Mouse (Mus musculus): ENCODE measurements around the gene Hsd17b1.
"Not testable (repeated sequence)": the region's sequence is repeated elsewhere in the genome, so short reads cannot be mapped to it uniquely, and the experiment has no call there.

Gene Hsd17b1

DNA sequence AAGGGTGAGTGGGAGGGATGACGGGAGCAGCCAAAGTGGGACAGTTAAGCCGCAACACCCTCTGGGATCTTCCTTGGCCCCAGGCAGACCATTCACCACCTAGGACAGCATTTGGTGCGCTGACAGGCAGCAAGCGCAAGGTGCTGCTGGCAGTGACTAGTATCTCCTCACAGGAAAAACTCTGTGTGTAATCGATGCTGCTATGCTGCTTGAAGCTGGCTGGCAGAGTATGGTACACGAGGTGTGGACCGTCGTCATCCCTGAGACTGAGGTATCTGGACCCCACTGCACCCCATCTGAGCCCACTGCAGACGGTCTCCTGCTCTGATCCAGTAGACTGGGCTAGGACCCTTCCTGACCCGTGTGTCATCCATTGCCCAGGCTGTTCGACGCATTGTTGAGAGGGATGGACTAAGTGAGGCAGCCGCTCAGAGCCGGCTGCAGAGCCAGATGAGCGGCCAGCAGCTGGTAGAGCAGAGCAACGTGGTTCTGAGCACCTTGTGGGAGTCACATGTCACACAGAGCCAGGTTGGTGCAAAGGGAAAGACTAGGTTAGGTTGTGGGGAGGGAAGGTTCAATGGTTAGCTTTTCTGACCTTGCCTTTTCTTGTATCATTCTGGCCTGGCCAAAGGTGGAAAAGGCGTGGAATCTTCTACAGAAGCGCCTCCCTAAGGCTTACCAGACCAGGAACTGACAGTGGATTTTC is 7.6 kb downstream of the Hsd17b1 start:
- DNase-seq (ENCODE audit: low read depth), result no peak

DNA sequence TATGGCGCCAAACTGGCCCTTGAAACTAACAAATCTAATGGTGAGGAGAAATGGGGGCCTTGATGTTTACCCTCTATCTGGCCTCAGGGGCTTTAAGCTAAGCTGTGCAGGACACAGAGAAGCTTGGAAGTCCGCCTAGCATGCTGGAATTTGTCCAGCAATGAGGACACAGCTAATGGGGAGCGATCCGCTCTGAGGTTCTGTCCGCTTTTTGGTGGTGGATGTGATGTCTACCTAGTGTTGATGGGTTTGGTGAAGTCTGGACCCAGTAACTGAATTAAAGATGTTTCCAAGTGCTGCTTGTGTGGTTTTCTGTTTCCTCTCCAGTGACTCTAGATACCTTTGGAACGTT is 8.1 kb downstream of the Hsd17b1 start:
- DNase-seq (ENCODE audit: low read depth), result no peak

DNA sequence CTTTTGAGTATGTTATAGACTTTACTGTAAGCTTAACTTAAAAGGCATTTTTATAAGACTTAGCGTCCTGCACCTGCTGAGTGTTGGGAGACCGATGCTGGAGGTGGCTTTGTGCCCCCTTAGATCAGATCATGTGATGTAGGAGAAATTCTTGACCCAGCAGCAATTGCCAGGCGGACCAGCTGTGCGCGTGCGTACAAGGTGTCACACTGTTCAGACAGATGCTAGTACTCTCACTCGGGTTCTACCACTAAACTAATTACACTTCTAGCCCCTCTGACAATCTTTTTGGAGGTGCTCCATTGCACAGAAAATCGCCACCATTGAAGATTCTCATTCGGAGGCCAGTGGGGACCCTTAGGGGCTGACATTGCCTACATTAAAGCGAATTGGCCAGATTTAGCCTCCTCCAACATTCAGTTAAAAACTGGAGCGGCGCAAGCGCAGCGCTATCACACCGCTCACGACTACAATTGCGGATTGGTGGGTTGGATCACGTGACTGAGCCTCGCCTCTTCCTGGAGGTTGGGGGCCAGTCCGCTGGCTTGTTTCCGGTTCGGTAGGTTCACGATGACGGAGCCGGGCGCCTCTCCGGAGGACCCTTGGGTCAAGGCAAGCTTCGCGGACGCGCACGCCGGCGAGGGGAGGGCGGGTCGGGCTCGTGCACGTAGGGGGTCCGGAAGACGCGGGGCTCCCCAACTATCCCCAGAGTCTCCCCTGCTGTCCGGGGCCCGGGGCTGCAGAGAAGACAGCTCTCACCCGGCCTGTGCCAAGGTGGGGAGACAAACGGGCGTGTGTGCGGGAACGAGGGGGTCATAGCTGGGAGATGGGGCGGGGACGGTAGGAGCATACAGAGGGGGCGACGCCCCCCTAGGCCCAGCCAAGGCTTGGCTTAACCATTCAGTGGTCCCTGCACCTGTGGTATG is 8.8 kb downstream of the Hsd17b1 start, which contains the start of gene Mlx:
Gene Mlx, plus strand, starts transcription at position 522 of the 926 bp plus-strand sequence.
- peak; percentile 95 for DNase-seq (ENCODE audit: low read depth)

DNA sequence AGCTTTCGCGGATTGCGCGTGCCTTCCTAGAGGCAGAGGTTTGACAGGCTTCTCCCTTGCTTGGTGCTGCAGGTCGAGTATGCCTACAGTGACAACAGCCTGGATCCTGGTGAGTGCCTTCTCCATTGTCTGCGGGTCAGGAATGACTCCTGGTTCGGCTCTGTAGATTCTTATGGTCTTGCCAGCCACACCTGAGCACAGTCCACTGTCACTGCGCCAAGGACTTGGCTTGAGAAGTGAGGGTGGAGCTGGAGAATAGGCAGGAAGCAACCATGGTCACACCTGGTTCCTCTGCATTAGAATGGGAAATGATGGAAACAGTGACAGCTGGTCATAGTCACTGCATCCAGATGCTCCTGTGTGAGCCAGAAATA is 9.5 kb downstream of the Hsd17b1 start:
- DNase-seq (ENCODE audit: low read depth), result peak; percentile 6

DNA sequence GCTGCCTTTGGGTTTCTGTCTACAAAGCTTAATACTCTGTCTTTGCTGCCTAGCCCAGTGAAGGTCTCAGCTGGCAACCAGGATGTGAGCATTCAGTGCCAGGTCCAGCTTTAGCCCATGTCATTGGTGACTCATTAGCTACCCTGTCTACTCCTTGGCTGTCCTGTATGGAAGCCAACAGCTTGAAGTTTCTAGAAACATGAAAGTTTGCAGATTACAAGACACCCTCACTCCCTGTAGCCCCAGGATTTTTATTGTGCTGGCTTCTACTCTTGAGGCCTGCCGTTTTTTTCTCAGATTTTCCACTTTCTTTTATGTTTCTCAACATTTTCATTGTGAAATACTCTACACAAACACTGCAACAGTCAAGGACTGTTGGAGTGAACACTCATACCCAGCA is 11.7 kb downstream of the Hsd17b1 start:
- peak; percentile 19 for DNase-seq (ENCODE audit: low read depth)

DNA sequence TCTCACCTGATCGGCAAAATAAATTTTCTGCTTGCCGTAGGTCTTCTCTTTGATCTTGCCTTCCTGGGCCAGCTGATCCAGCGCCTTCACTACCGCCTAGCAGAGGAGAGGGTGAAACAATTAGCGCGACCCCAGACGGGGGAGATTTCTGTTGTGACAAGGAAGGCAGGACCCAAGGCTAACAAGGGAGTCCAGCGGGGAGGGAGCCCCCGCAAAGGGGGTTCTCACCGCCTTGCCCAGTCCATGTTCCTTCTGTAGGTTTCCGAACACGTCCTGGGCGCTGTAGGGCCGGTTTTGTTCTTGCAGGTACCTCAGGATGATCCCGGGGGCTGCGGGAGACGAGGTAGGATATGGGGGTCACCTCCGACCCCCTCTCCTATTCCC is 16.7 kb downstream of the Hsd17b1 start:
- no peak for DNase-seq (ENCODE audit: low read depth)

DNA sequence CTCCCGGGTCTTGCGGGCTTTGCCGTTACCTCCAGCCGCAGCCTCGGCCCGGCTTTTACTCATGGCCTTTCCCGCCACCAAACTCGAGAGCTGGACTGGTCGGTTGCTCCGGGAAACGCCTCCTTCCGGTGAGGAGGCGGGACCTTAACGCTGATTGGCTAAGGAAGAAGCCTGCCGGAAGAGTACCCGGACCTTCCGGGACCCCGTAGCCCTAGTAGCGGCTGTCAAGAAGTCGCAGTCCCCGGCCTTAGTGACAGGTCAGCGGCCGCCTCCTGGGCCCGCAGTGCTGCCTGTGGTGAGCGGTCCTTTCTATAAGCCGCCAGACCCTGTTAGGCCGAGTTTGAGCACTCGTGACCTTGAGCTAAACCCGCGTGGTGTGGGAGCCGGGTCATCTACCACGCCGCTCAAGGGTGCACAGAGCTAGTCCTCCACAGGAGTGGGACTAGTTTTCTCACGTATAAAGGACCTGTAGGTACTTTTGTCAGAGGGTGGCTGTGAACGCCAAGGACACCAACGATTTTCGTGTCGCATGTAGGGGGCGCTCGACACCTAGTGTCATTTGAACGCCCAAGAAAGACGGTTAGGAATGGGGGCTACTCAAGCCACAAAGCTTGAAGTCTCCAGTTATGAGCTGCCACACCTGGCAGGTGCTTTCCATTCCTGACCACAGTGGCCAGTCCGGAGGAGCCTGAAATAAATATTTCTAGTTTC is 17.3 kb downstream of the Hsd17b1 start, which contains the start of gene Psmc3ip:
Gene Psmc3ip, minus strand, starts transcription at position 123 of the 711 bp plus-strand sequence.
- peak; percentile 97 for DNase-seq (ENCODE audit: low read depth)

DNA sequence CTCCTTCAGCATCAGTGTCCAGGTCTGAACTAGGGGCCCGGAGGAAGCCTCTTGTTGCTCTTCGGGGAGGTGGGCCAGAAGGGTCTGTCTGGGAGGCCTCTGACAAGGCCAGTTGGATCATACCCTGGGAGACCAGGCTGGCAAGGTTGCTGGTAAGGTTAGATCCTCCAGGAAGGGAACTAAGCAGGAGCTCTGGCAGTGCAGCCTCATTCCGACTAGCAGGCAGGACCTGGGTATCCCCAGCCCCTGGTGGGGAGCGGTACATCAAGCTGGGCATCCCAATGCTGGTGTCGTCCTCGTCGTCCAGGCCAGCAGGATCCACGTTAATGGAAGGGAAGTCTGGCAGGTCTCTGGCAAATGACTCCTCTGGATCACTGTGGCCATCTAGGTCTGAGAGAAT is 20.0 kb downstream of the Hsd17b1 start:
- DNase-seq (ENCODE audit: low read depth), result no peak

DNA sequence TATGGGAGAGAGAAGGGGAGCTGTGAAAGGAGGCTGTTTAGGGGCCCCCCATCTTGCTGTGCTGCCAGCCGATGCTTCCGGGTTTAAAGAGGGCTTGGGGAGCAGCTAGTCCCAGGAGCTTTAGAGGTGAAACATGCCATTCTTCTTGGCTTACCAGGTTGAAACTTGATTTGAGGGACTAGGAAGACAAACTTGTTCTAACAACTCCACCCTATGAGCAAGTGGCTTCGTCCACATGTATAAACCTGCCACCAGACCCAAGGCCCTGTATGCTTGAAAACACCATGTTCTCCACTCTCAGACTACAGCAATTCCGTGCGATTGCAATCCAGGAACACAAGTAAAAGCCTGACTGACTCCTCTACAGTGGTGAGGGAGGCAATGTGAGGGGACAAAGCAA is 24.8 kb downstream of the Hsd17b1 start:
- DNase-seq (ENCODE audit: low read depth), result no peak

DNA sequence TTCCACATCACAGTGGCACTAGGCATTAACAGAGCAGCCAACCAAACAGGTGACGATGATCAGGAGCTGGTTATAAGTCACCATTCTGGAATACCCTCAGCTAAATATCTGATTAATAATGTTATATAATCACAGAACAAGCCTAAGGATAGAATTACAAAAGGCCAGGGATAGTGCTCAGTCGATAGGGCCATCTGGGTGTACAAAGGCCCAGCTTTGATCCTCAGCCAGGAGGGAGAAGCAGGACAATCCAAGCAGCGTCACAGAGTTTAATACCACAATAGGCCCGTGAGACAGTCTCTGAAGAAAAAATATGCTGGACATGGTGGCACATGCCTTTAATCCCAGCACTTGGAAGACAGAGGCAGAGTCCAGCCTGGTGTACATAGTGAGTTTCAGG is 31.1 kb downstream of the Hsd17b1 start:
- no peak for DNase-seq (ENCODE audit: low read depth)

DNA sequence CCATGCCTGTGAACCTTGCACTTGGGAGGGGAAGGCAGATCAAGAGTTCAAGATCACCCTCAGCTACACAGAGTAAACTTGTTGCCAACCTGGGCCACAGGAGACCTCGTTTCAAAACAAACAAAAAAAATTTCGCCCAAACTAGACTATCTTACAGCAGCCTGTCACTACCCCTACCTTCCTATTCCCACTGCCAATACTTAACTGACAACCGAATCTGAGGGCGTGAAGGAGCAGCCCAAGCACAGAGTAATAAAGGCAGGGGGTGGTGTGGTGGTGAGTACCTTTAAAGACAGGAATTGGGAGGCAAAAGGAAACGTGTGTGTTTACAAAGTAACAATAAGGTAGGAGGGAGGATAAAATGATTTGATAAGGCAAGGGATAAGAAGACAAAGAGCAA is 32.5 kb downstream of the Hsd17b1 start:
- DNase-seq (ENCODE audit: low read depth), result no peak

DNA sequence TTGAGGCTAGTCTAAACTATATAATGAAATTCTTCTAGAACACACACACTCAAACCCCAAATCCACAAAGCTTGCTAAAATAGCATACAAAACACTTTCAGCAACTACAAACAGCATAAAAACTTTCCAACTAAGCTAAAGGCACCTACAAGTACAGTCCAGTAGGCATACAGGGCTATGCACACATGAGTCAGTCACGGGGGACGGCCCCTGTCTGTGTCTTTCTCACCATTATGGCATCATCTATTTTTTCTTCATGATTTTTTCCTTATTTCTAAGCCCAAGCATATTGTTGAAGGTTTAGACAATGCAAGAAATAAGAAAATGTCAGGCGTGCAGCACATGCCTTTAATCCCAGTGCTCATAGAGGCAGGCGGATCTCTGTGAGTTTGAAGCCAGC is 33.0 kb downstream of the Hsd17b1 start:
- no peak for DNase-seq (ENCODE audit: low read depth)

DNA sequence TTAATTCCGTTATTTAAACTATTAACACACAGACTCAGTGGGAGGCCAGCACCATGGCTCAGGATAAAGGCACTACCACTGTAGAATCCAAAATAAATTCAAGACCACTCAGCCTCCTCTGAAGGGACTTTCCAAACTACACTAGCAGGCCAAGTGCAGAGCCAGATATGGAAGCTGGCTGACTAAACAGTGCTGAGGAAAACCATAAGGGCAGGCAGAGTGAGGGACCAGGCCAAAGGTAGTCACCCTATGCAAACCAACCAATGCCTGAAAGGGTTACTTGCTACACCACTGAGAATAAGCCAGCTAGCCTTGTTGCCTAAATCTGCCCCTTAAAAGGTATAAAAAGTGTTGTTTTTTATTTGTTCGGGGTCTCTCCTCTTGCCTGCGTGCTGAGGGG is 34.0 kb downstream of the Hsd17b1 start:
- DNase-seq (ENCODE audit: low read depth), result no peak

DNA sequence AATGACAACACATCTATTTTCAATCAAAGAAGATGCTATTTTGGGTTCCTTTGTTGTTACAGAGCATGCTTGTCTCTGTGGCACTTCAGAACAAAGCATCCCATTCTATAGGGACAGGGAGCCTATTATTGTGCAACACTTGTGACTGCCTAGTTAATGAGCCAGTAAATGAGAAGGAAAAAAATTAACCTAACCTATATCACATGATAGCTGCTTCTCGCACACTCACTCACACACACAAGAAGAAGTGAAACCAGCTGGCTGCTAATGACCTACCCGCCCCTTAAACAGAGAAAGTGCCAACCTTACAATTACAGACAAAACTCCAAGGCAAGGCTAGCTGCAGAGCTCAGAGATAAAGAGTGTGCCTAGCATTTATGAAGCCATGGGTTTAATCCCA is 37.4 kb downstream of the Hsd17b1 start:
- no peak for DNase-seq (ENCODE audit: low read depth)

DNA sequence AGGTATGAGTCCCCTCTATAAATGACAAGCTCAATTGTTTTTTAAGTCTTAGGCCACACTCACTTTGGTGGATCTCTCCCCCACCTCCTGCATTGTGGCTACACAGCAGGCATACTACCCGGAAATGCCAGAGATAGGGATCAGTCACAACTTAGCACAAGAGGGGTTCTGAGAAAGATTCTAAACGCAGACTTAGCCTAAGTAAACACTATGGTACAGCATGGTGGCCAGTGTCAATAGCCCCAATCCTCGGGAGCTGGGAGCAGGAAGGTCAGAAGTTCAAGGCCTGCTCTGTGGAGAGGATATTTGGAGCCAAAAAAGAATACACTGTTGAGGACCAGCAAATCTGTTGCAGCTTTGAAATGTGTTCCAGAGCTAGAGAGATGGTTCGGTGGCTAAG is 39.9 kb downstream of the Hsd17b1 start:
- no peak for DNase-seq (ENCODE audit: low read depth)

DNA sequence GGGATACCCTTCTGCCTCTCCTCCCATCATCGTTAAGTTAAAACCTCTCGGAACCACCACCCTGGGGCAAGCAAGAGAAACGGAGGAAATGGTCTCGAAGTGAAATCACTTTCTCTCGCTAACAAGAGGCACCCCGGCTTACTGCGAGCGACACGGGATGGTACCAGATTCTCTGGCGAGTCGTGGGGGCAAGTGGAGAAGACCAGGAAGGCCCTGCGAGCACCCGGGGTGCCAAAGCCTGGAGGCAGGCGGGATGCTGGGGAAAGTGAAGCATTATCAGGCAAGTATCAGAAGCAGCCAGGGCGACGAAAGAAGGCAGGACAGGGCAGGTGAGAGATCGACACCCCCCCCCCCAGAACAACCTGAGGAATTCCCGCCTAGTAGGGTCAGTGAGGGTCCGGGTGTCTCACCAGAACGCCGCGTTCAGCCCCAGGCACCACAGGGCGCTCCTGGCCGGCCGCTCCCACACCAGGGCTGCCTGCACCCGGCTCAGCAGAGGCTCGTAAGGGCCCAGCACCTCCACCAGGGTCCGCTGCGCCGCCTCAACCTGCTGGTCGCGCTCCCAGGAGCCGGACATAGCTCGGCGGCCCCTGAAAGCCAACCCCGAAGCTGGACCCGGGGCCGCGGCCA is 41.0 kb downstream of the Hsd17b1 start:
- DNase-seq (ENCODE audit: low read depth), result peak; percentile 33

DNA sequence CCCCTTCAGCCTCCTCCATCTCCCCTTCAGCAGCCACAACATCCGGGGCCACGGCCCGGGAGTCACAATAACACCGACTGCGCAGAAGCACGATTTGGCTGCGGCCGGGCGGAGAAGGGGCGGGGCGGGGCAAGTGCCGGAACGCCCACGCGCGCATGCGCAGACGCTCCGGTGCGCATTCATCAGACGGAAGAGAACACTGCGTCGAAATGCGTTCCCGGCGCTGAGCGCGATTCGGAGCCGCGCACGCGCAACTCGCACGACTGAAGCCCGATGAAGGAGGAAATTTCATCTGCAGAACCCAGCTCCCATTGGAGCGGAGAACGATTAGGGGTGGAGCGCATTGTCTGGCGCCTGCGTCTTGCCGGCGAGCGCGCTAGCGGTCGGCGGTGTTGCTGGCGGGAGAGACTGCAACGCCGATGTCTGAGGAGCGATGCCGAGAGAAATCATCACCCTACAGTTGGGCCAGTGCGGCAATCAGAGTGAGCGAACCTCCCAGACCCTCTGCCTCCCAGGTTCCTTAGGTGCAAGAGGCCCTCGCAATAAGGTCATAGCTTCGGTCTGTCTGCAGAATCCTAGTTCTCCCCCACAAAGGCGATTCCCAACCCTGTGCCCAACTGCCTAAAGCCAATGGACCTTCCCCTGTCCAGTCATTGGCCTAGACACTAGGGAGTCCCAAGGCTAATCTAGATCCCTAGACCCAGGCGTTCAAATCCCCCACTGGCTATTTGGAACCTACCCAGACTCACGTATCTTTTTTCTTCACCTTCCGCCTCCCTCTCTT is 41.7 kb downstream of the Hsd17b1 start, which contains the start of the genes Retreg3 and Tubg1:
Gene Retreg3, minus strand, starts transcription at position 133 of the 784 bp plus-strand sequence.
Gene Tubg1, plus strand, starts transcription at position 178 of the 784 bp plus-strand sequence.
- peak; percentile 100 for DNase-seq (ENCODE audit: low read depth)

DNA sequence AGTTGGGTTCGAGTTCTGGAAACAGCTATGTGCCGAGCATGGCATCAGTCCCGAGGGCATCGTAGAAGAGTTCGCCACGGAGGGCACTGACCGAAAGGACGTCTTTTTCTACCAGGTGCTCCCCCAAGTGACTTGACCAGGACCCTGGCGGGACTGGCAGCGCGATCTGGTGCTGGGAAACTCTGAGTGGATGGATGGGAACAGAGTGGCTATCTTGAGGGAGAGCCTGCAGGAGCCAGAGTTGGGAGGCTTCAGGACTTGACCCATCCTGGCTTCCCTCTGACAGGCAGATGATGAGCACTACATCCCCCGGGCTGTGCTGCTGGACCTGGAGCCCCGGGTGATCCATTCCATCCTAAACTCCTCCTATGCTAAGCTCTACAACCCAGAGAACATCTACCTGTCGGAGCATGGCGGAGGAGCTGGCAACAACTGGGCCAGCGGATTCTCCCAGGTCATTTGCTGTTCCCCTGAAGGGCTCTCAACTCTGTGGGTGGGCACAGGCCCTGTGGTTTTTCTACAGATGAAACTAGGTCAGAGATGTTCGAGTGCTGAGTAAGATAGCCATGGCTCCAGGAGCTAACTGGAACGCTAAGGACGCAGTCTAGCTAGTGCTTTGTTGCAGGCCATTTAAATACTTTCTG is 42.5 kb downstream of the Hsd17b1 start:
- no peak for DNase-seq (ENCODE audit: low read depth)

DNA sequence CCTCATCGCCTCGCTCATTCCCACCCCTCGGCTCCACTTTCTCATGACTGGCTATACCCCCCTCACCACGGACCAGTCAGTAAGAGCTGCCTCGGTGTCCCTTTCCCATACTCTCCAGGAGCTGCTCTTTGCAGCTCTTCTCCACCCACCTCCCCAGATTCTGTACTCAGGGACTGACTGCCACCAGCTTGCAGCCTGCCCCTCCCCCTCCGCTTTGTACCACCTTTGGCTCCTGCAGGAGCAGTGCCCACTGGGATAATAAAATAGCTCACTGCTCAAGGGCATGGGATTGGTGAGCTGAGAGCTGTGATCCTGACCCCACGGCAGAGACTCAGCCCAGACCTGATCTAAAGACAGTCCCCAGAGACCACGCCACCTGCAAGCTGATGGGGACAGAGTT is 46.3 kb downstream of the Hsd17b1 start:
- not testable (repeated sequence) for DNase-seq (ENCODE audit: low read depth)

DNA sequence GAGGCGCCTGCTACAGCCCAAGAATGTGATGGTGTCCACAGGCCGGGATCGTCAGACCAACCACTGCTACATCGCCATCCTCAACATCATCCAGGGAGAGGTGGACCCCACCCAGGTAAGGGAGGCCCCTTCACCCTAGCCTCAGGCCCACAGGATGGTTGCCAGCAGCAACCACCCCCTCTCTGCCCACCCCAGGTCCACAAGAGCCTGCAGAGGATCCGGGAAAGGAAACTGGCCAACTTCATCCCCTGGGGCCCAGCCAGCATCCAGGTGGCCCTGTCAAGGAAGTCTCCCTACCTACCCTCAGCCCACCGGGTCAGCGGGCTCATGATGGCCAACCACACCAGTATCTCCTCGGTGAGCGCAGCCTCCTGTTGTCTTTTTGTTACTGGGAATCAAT is 46.8 kb downstream of the Hsd17b1 start:
- DNase-seq (ENCODE audit: low read depth), result not testable (repeated sequence)

DNA sequence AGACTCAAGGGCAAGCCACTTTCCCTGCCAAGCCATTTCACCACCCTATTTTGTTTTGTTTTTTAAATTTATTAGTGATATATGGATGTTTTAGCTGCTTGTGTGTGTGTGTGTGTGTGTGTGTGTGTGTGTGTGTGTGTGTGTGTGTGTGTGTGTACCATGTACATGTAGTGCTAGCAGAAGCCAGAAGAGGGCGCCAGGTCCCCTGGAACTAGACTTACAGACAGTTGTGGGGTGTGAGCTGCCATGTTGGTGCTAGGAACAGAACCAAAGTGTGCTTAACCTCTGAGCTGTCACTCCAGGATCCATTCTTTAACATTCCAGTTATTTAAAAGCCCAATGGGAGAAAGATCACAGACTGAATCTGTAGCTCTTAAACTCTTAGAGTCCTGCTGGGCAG is 48.9 kb downstream of the Hsd17b1 start:
- DNase-seq (ENCODE audit: low read depth), result peak; percentile 35

Data from NIH3T3 (cell line).